Mouse (Mus musculus) G1E (cell line): Measurements from ENCODE around the gene Ctsz.

Experiments used
- CTCF ChIP-seq: IDR thresholded peaks from 2 replicates; pipeline ENCODE4 v1.5.1; 2012; ENCODE audit warnings: low read depth, low read length, inconsistent platforms, mixed read lengths
- GATA1 ChIP-seq: IDR thresholded peaks from 2 replicates; pipeline ENCODE4 v1.6.1; 2012; ENCODE audit warnings: borderline replicate concordance, low read length, inconsistent platforms, mixed read lengths
- GATA2 ChIP-seq: IDR thresholded peaks from 2 replicates; pipeline ENCODE4 v1.6.1; 2012; ENCODE audit warnings: low read depth, low read length, inconsistent platforms, borderline replicate concordance
- POLR2AphosphoS5 ChIP-seq: IDR thresholded peaks from 2 replicates; pipeline ENCODE4 v1.6.1; 2012; ENCODE audit warnings: low read depth, low read length, inconsistent platforms; ENCODE audit not compliant: insufficient replicate concordance

GRCm38 (mm10) chr2:174437697-174437982, 1.2 kb downstream of the Ctsz start:
- TF ChIP-seq CTCF (no peak), GATA1 (no peak), POLR2AphosphoS5 (no peak), GATA2 (no peak)
